ENCODE assay signal across 8 mouse cellular contexts in the genomic region with DNA sequence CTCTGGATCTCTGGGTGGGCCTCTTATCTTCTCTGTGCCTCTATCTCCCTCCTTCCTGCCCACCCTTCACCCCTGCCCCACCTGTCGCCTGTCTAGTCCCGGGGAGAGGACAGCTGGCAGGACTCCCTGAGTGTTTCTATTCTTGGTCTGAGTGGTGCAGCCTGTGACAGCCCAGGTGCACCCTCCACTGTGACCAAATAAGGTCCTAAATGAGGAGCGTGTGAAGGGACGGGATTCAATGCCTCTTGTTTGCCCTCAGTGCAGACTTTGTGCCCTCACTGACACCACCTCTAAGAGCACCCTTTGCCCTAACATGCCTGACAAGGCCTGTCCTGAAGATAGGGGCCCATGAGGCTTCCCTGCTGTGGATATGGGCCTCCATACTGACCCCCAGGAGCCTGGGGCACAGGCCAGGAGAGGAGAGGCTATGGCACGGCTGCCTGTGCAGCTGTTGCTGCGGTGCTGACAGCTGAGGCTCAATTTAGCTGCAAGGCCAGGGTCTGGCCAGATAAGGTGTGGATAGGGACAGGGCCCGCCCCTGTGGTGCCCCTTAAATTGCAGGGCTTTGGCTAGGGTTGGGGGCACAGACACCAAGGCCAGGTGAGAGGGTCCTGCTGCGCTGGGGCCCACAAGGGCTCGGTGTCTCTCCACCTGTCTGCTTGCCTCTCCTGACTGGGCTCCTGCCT. TPM values are rescaled to one million over a fixed set of nuclear protein-coding genes. Genes with fewer than 3 reads are reported as not detected.
A peak's percentile ranks its signal among the peaks of the same experiment; 100 is the strongest.
DNase-seq lines count a peak whose midpoint lies in the region; ATAC-seq and TF ChIP-seq lines count a peak whose summit lies in the region.

No protein-coding gene starts in this region.

- peaks cover 6% of the 10 kb centered on the region; the same call in 1 of the 2 replicates for H3K36me3 ChIP-seq in heart, embryonic 12.5 days
- H3K36me3 ChIP-seq in liver, adult 2 months (ENCODE audit: control insufficient read depth, insufficient read depth, low read length) = no peaks in the 10 kb centered on the region
- H3K36me3 ChIP-seq in stomach, embryonic 15.5 days = no peaks in the 10 kb centered on the region

- peak; percentile 47 for DNase-seq in cerebellum, adult 11 months
- no peak for DNase-seq in cerebellum, adult 8-10 months
- DNase-seq in cerebellum, adult 2 months = peak; percentile 45 to 58
- DNase-seq in liver, adult 2 months (ENCODE audit: extremely low read depth, low read depth, low spot score) = peak; percentile 51
- DNase-seq in Muller cell, postnatal 12 days (ENCODE audit: inconsistent ontology term) = no peak
- no peak for DNase-seq in kidney, postnatal 4 days

- WGBS in cerebellum, adult 2 months = 30% methylated on average over 9 of the region's 9 CpGs
- WGBS in heart, embryonic 12.5 days = 14% methylated on average over 9 of the region's 9 CpGs
- 38% methylated on average over 9 of the region's 9 CpGs for WGBS in liver, adult 2 months
- 32% methylated on average over 9 of the region's 9 CpGs for WGBS in stomach, embryonic 15.5 days

- H3K4me3 ChIP-seq in cerebellum, adult 2 months (replicated peaks; ENCODE audit: insufficient read depth, low read depth, low read length) = no peak overlapping the region
- H3K4me3 ChIP-seq in heart, embryonic 12.5 days = peak overlapping the region; percentile 63
- no peak overlapping the region for H3K4me3 ChIP-seq in liver, adult 2 months (ENCODE audit: insufficient read depth, low read depth, low read length)
- no peak overlapping the region for H3K4me3 ChIP-seq in stomach, embryonic 15.5 days (replicated peaks)

- no peaks in the 10 kb centered on the region for H3K27me3 ChIP-seq in cerebellum, adult 2 months (ENCODE audit: control insufficient read depth, insufficient read depth, low read length)
- H3K27me3 ChIP-seq in heart, embryonic 12.5 days (replicated peaks) = peaks cover under 1% of the 10 kb centered on the region
- H3K27me3 ChIP-seq in liver, adult 2 months (ENCODE audit: control insufficient read depth, insufficient read depth, low read length) = no peaks in the 10 kb centered on the region
- H3K27me3 ChIP-seq in stomach, embryonic 15.5 days (replicated peaks) = peaks cover 10% of the 10 kb centered on the region; the same call in 1 of the 2 replicates

- no peaks in the 10 kb centered on the region for H3K9me3 ChIP-seq in heart, embryonic 12.5 days (replicated peaks)
- H3K9me3 ChIP-seq in stomach, embryonic 15.5 days = no peaks in the 10 kb centered on the region

- H3K4me1 ChIP-seq in cerebellum, adult 2 months (ENCODE audit: control insufficient read depth, insufficient read depth, low read length) = peaks cover 36% of the 10 kb centered on the region
- H3K4me1 ChIP-seq in heart, embryonic 12.5 days (replicated peaks) = peaks cover 66% of the 10 kb centered on the region
- peaks cover 12% of the 10 kb centered on the region for H3K4me1 ChIP-seq in liver, adult 2 months (ENCODE audit: control insufficient read depth, insufficient read depth, low read length)
- peaks cover 17% of the 10 kb centered on the region for H3K4me1 ChIP-seq in stomach, embryonic 15.5 days

- H3K79me2 ChIP-seq in liver, adult 2 months (ENCODE audit: control insufficient read depth, insufficient read depth, low read length) = no peaks in the 10 kb centered on the region

- peak overlapping the region; percentile 95 for H3K9ac ChIP-seq in heart, embryonic 12.5 days
- H3K9ac ChIP-seq in liver, adult 2 months (ENCODE audit: low read depth, low read length) = peak overlapping the region; percentile 24; the same call in 1 of the 2 replicates
- no peak overlapping the region for H3K9ac ChIP-seq in stomach, embryonic 15.5 days

- peak overlapping the region; percentile 42 for H3K27ac ChIP-seq in cerebellum, adult 2 months (ENCODE audit: insufficient read depth, low read length)
- peak overlapping the region; percentile 100 for H3K27ac ChIP-seq in heart, embryonic 12.5 days (ENCODE audit: poor library complexity, severe bottlenecking)
- no peak overlapping the region for H3K27ac ChIP-seq in liver, adult 2 months (replicated peaks; ENCODE audit: insufficient read depth, low read depth, low read length)
- peak overlapping the region; percentile 72 for H3K27ac ChIP-seq in stomach, embryonic 15.5 days

- H3K4me2 ChIP-seq in heart, embryonic 12.5 days = peak overlapping the region; percentile 91
- H3K4me2 ChIP-seq in stomach, embryonic 15.5 days = no peak overlapping the region

- TF ChIP-seq POLR2A in cerebellum, adult 2 months (IDR thresholded peaks at IDR 0.05; ENCODE audit: borderline replicate concordance, insufficient read depth, low read length) = no peak
- TF ChIP-seq POLR2A in liver, adult 2 months (IDR thresholded peaks at IDR 0.05; ENCODE audit: extremely low read depth, insufficient read depth, low read length) = no peak

- ATAC-seq in heart, embryonic 12.5 days (ENCODE audit: insufficient number of reproducible peaks, low FRiP score) = peak; percentile 80
- no peak for ATAC-seq in stomach, embryonic 15.5 days (ENCODE audit: insufficient read depth, low FRiP score, low read depth)

- no peak for TF ChIP-seq CTCF in cerebellum, adult 2 months (IDR thresholded peaks at IDR 0.05; ENCODE audit: borderline replicate concordance, insufficient read depth, low read depth, low read length)
- TF ChIP-seq CTCF in liver, adult 2 months (IDR thresholded peaks at IDR 0.05; ENCODE audit: low read depth, low read length) = no peak

RNA-seq across cellular contexts. Expression of gene Josd2, which starts 5.3 kb away (rescaled TPM):
- polyA plus RNA-seq in cerebellum, adult 2 months (2012; rRNA removed) = 273 and 294 TPM in 2 replicates
- polyA plus RNA-seq in heart, embryonic 12.5 days (2016; fragmentation: Nextera tagmentation; extraction: Ambion mirVana) = 141 and 145 TPM in 2 replicates
- 25.5 and 27.1 TPM in 2 replicates for total RNA-seq in liver, adult 2 months (2014; rRNA removed)
- 99.7 and 206 TPM in 2 replicates for polyA plus RNA-seq in liver, adult 2 months (2012; rRNA removed)
- polyA plus RNA-seq in stomach, embryonic 15.5 days (2015; fragmentation: Nextera tagmentation; extraction: Ambion mirVana) = 91.3 and 105 TPM in 2 replicates

RNA-seq across cellular contexts. Expression of gene Aspdh, which starts 7.9 kb away (rescaled TPM):
- 9.3 and 10.2 TPM in 2 replicates for polyA plus RNA-seq in cerebellum, adult 2 months (2012; rRNA removed)
- polyA plus RNA-seq in heart, embryonic 12.5 days (2016; fragmentation: Nextera tagmentation; extraction: Ambion mirVana) = 0.46 and 1.5 TPM in 2 replicates
- 146 and 158 TPM in 2 replicates for total RNA-seq in liver, adult 2 months (2014; rRNA removed)
- 537 and 608 TPM in 2 replicates for polyA plus RNA-seq in liver, adult 2 months (2012; rRNA removed)
- 0.94 and 1.7 TPM in 2 replicates for polyA plus RNA-seq in stomach, embryonic 15.5 days (2015; fragmentation: Nextera tagmentation; extraction: Ambion mirVana)

RNA-seq across cellular contexts. Expression of gene Emc10, which starts 23.2 kb away (rescaled TPM):
- polyA plus RNA-seq in cerebellum, adult 2 months (2012; rRNA removed) = 302 and 309 TPM in 2 replicates
- 111 and 114 TPM in 2 replicates for polyA plus RNA-seq in heart, embryonic 12.5 days (2016; fragmentation: Nextera tagmentation; extraction: Ambion mirVana)
- 29.7 and 40.5 TPM in 2 replicates for total RNA-seq in liver, adult 2 months (2014; rRNA removed)
- polyA plus RNA-seq in liver, adult 2 months (2012; rRNA removed) = 227 and 287 TPM in 2 replicates
- 98.8 and 106 TPM in 2 replicates for polyA plus RNA-seq in stomach, embryonic 15.5 days (2015; fragmentation: Nextera tagmentation; extraction: Ambion mirVana)

RNA-seq across cellular contexts. Expression of gene Fam71e1, which starts 23.3 kb away (rescaled TPM):
- polyA plus RNA-seq in cerebellum, adult 2 months (2012; rRNA removed) = 32.6 and 34.0 TPM in 2 replicates
- polyA plus RNA-seq in heart, embryonic 12.5 days (2016; fragmentation: Nextera tagmentation; extraction: Ambion mirVana) = 10.1 and 12.7 TPM in 2 replicates
- total RNA-seq in liver, adult 2 months (2014; rRNA removed) = 1.7 and 1.8 TPM in 2 replicates
- 4.1 and 4.7 TPM in 2 replicates for polyA plus RNA-seq in liver, adult 2 months (2012; rRNA removed)
- 9.1 and 12.3 TPM in 2 replicates for polyA plus RNA-seq in stomach, embryonic 15.5 days (2015; fragmentation: Nextera tagmentation; extraction: Ambion mirVana)

RNA-seq across cellular contexts. Expression of gene Lrrc4b, which starts 44.3 kb away (rescaled TPM):
- 190 and 214 TPM in 2 replicates for polyA plus RNA-seq in cerebellum, adult 2 months (2012; rRNA removed)
- 2.3 and 2.4 TPM in 2 replicates for polyA plus RNA-seq in heart, embryonic 12.5 days (2016; fragmentation: Nextera tagmentation; extraction: Ambion mirVana)
- 0.07 TPM in 1 of 2 replicates, not detected in the other for total RNA-seq in liver, adult 2 months (2014; rRNA removed)
- not detected in 2 replicates for polyA plus RNA-seq in liver, adult 2 months (2012; rRNA removed)
- 0.70 and 0.81 TPM in 2 replicates for polyA plus RNA-seq in stomach, embryonic 15.5 days (2015; fragmentation: Nextera tagmentation; extraction: Ambion mirVana)

Comparison
In these comparisons a context has a peak if more than half of its experiments do, and no peak if none do; other contexts are left out.
1. DNase-seq: peak in cerebellum, adult 11 months (single experiment), cerebellum, adult 2 months (2 of 2) and liver, adult 2 months (single experiment); none in cerebellum, adult 8-10 months (single experiment), Muller cell, postnatal 12 days (single experiment) and kidney, postnatal 4 days (0 of 2).
2. RNA of gene Aspdh, which starts 7.9 kb away (polyA plus RNA-seq): 537 to 608 TPM in liver, adult 2 months; 9.3 to 10.2 TPM in cerebellum, adult 2 months, 0.94 to 1.7 TPM in stomach, embryonic 15.5 days and 0.46 to 1.5 TPM in heart, embryonic 12.5 days; every median in the first group is over 10 times any median in the second.